Mouse (Mus musculus) hindbrain, embryonic 14.5 days (tissue): ENCODE measurements around the gene Slc22a5. TPM values are rescaled to one million over a fixed set of nuclear protein-coding genes. Genes with fewer than 3 reads are reported as not detected.

Experiments
- ATAC-seq: fragments of 200-750 bp; cut with Nextera tagmentation; 2 replicates; pipeline ENCODE4 v1.8.0; 2017; ENCODE audit warnings: moderate number of reproducible peaks, mild to moderate bottlenecking, moderate TSS enrichment, moderate library complexity; ENCODE audit not compliant: low FRiP score
- DNase-seq: peaks from one replicate; pipeline ENCODE4 v3.0.0-alpha.2; 2015; ENCODE audit warnings: low spot score
- H3K27ac ChIP-seq: fragments of 300-500 bp; sonication (generic); 2 replicates; pipeline ENCODE4 v1.5.1; 2014; ENCODE audit warnings: mild to moderate bottlenecking, moderate library complexity
- H3K27me3 ChIP-seq: fragments of 300-500 bp; sonication (generic); 2 replicates; pipeline ENCODE4 v1.6.1; 2014; ENCODE audit warnings: mild to moderate bottlenecking, low read length, mixed read lengths; ENCODE audit not compliant: control insufficient read depth, insufficient read depth
- H3K36me3 ChIP-seq: fragments of 300-500 bp; sonication (generic); replicated peaks from 2 replicates; pipeline ENCODE4 v1.6.1; 2014; ENCODE audit not compliant: control insufficient read depth, insufficient read depth
- H3K4me1 ChIP-seq: fragments of 300-500 bp; sonication (generic); replicated peaks from 2 replicates; pipeline ENCODE4 v1.6.1; 2014; ENCODE audit warnings: antibody characterized with exemption, low read length, mixed read lengths; ENCODE audit not compliant: control insufficient read depth, insufficient read depth
- H3K4me2 ChIP-seq: fragments of 300-500 bp; sonication (generic); replicated peaks from 2 replicates; pipeline ENCODE4 v1.6.1; 2014; ENCODE audit warnings: mild to moderate bottlenecking, moderate library complexity
- H3K4me3 ChIP-seq: fragments of 300-500 bp; sonication (generic); replicated peaks from 2 replicates; pipeline ENCODE4 v1.5.1; 2014; ENCODE audit warnings: mild to moderate bottlenecking, low read length
- H3K9ac ChIP-seq: fragments of 300-500 bp; sonication (generic); 2 replicates; pipeline ENCODE4 v1.6.1; 2014
- H3K9me3 ChIP-seq: fragments of 300-500 bp; sonication (generic); 2 replicates; pipeline ENCODE4 v1.6.1; 2016; ENCODE audit warnings: low read length; ENCODE audit not compliant: control insufficient read depth
- WGBS: fragments of 180-500 bp; shearing (Covaris S2); extraction: QIAGEN DNeasy Blood & Tissue Kit; methylation state at CpG from one replicate; pipeline ENCODE4 v1.1.7; 2014; 5-methylcytosine and 5-hydroxymethylcytosine counted together
- polyA plus RNA-seq: library from polyadenylated mRNA; unstranded; fragments of >200 nt; fragmentation: Nextera tagmentation; extraction: Ambion mirVana; gene quantifications from 2 replicates; pipeline ENCODE4 v1.2.1, GENCODE M21; 2014

Gene Slc22a5
- polyA plus RNA-seq, 1 experiment from 2014 or later = 12.9 TPM

- Histone ChIP-seq H3K27me3 (no peaks in the 10 kb centered on the region), H3K36me3 (no peaks in the 10 kb centered on the region), H3K9me3 (no peaks in the 10 kb centered on the region), H3K4me1 (no peaks in the 10 kb centered on the region), H3K9ac (no peak overlapping the region), H3K27ac (no peak overlapping the region), H3K4me3 (no peak overlapping the region), H3K4me2 (no peak overlapping the region)
- DNase-seq (no peak), ATAC-seq (no peak)
- WGBS = 85% methylated on average over 4 of the region's 4 CpGs
Measured at GRCm38 (mm10) chr11:53825409-53825808, 66.1 kb downstream of the Slc22a5 start.

GRCm38 (mm10) chr11:53821945-53822338 lies 69.5 kb downstream of the Slc22a5 start:
- ATAC-seq (no peak), DNase-seq (no peak)
- H3K4me2 ChIP-seq = no peak overlapping the region
- no peak overlapping the region for H3K27ac ChIP-seq
- no peaks in the 10 kb centered on the region for H3K27me3 ChIP-seq
- WGBS = 96% methylated on average over 3 of the region's 3 CpGs
- no peaks in the 10 kb centered on the region for H3K4me1 ChIP-seq
- no peak overlapping the region for H3K9ac ChIP-seq
- H3K36me3 ChIP-seq = no peaks in the 10 kb centered on the region
- H3K4me3 ChIP-seq = no peak overlapping the region
- no peaks in the 10 kb centered on the region for H3K9me3 ChIP-seq

- H3K9ac ChIP-seq = no peak overlapping the region
- 86% methylated on average over 11 of the region's 11 CpGs for WGBS
- H3K4me2 ChIP-seq = no peak overlapping the region
- H3K27me3 ChIP-seq = no peaks in the 10 kb centered on the region
- ATAC-seq (no peak), DNase-seq (no peak)
- H3K9me3 ChIP-seq = no peaks in the 10 kb centered on the region
- no peaks in the 10 kb centered on the region for H3K36me3 ChIP-seq
- no peak overlapping the region for H3K27ac ChIP-seq
- H3K4me1 ChIP-seq = no peaks in the 10 kb centered on the region
- H3K4me3 ChIP-seq = no peak overlapping the region
Measured at GRCm38 (mm10) chr11:53821230-53821944, 70.1 kb downstream of the Slc22a5 start.

GRCm38 (mm10) chr11:53820516-53821170 lies 70.8 kb downstream of the Slc22a5 start:
- DNase-seq (no peak), ATAC-seq (no peak)
- Histone ChIP-seq H3K36me3 (no peaks in the 10 kb centered on the region), H3K27ac (no peak overlapping the region), H3K9ac (no peak overlapping the region), H3K4me1 (no peaks in the 10 kb centered on the region), H3K4me2 (no peak overlapping the region), H3K27me3 (no peaks in the 10 kb centered on the region), H3K4me3 (no peak overlapping the region), H3K9me3 (no peaks in the 10 kb centered on the region)
- WGBS = 95% methylated on average over 13 of the region's 13 CpGs

GRCm38 (mm10) chr11:53819511-53819910 lies 71.9 kb downstream of the Slc22a5 start:
- WGBS = 93% methylated on average over 6 of the region's 6 CpGs
- no peak overlapping the region for H3K27ac ChIP-seq
- ATAC-seq = no peak
- no peak overlapping the region for H3K4me3 ChIP-seq
- no peak overlapping the region for H3K9ac ChIP-seq
- H3K9me3 ChIP-seq = no peaks in the 10 kb centered on the region
- H3K36me3 ChIP-seq = no peaks in the 10 kb centered on the region
- H3K4me2 ChIP-seq = no peak overlapping the region
- no peaks in the 10 kb centered on the region for H3K27me3 ChIP-seq
- no peaks in the 10 kb centered on the region for H3K4me1 ChIP-seq
- no peak for DNase-seq

- H3K27me3 ChIP-seq = no peaks in the 10 kb centered on the region
Measured at GRCm38 (mm10) chr11:53818794-53819193, 72.7 kb downstream of the Slc22a5 start.

GRCm38 (mm10) chr11:53816841-53817375 lies 74.6 kb downstream of the Slc22a5 start:
- 89% methylated on average over 5 of the region's 5 CpGs for WGBS
- no peak for ATAC-seq
- no peak for DNase-seq

More at GRCm38 (mm10) chr11:53818794-53819193, 72.7 kb downstream of the Slc22a5 start:
- Histone ChIP-seq H3K4me1 (no peaks in the 10 kb centered on the region), H3K9ac (no peak overlapping the region), H3K9me3 (no peaks in the 10 kb centered on the region), H3K36me3 (no peaks in the 10 kb centered on the region), H3K4me2 (no peak overlapping the region), H3K27ac (no peak overlapping the region), H3K4me3 (no peak overlapping the region)
- DNase-seq = no peak
- WGBS = 58% methylated on average over 6 of the region's 6 CpGs
- ATAC-seq = no peak

GRCm38 (mm10) chr11:53814810-53815209 lies 76.7 kb downstream of the Slc22a5 start:
- Histone ChIP-seq H3K27me3 (no peaks in the 10 kb centered on the region), H3K9me3 (no peaks in the 10 kb centered on the region), H3K4me2 (no peak overlapping the region), H3K36me3 (no peaks in the 10 kb centered on the region), H3K27ac (no peak overlapping the region), H3K4me1 (no peaks in the 10 kb centered on the region), H3K9ac (no peak overlapping the region), H3K4me3 (no peak overlapping the region)
- ATAC-seq = no peak
- WGBS = 64% methylated on average over 3 of the region's 3 CpGs
- DNase-seq = no peak

More at GRCm38 (mm10) chr11:53816841-53817375, 74.6 kb downstream of the Slc22a5 start:
- Histone ChIP-seq H3K4me1 (no peaks in the 10 kb centered on the region), H3K9ac (no peak overlapping the region), H3K4me2 (no peak overlapping the region), H3K4me3 (no peak overlapping the region), H3K36me3 (no peaks in the 10 kb centered on the region), H3K27ac (no peak overlapping the region), H3K27me3 (no peaks in the 10 kb centered on the region), H3K9me3 (no peaks in the 10 kb centered on the region)
